Mouse (Mus musculus) heart, postnatal 14 days (tissue): Measurements from ENCODE around the gene Il6ra. TPM values are rescaled to one million over a fixed set of nuclear protein-coding genes. Genes with fewer than 3 reads are reported as not detected.

ENCODE experiments used
- DNase-seq, 2 experiments: peaks; one replicate each; pipeline ENCODE4 v3.0.0; 2021 to 2022
- intact Hi-C: fragments of 180-260 bp; cut with DNase I; formaldehyde crosslinking; loops from one replicate; pipeline ENCODE4 v1.15.1; 2025
- total RNA-seq, 2 experiments: library from RNA; stranded (reverse); gene quantifications; 2 replicates each; pipeline ENCODE4 v1.2.3; 2021

Gene Il6ra
- total RNA-seq, 2 experiments from 2014 or later = 4.9 to 5.5 TPM

DNA sequence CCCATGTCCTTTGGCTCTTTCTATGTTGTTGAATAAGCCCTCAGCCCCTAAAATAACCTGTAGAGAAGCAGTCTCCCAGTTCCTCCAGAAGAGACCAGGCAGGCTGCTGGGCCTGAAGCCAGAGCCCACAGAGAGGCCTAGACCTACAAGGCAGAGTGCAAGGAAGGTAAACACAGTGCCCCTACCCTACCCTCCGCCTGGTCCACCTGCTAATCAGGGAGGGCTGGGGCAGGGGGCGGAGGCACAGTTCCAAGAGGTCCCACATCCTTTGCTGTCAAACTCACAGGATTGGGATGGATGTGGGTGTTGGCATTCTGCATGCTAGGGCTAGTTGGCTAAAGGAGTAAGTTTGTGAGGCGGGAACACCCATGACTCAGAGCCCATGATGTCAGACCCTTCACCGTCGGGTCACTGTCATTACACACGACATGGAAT, 871 bp downstream of the Il6ra start:
- no peak for DNase-seq
- intact Hi-C loops = loop anchor here (2.0 to 5.0 kb wide), 2 partner anchors 35 to 51 kb away; no protein-coding TSS in a partner anchor

DNA sequence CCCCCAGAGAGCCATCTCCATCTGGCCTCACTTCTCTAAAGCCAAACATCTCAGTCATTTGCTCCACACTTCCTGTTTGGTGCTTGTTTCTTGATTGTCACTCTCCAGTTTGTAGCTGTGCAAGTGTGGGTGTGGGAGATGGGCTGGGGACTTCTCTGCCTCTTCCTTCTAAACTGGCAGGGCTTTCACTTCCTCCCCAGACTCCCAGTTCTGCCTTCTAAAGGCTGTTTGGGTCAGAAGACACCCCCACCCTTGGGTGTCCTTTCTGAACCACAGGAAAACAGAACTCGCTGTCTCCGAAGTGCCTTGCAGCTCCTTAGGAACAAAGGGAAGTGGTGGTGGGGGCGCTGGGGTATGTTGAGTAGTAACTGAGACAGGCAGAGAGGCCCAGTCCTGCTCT, 1.8 kb downstream of the Il6ra start:
- no peak for DNase-seq
- intact Hi-C loops = loop anchor here (5.0 kb wide), 1 partner anchor 34 kb away; no protein-coding TSS in a partner anchor

DNA sequence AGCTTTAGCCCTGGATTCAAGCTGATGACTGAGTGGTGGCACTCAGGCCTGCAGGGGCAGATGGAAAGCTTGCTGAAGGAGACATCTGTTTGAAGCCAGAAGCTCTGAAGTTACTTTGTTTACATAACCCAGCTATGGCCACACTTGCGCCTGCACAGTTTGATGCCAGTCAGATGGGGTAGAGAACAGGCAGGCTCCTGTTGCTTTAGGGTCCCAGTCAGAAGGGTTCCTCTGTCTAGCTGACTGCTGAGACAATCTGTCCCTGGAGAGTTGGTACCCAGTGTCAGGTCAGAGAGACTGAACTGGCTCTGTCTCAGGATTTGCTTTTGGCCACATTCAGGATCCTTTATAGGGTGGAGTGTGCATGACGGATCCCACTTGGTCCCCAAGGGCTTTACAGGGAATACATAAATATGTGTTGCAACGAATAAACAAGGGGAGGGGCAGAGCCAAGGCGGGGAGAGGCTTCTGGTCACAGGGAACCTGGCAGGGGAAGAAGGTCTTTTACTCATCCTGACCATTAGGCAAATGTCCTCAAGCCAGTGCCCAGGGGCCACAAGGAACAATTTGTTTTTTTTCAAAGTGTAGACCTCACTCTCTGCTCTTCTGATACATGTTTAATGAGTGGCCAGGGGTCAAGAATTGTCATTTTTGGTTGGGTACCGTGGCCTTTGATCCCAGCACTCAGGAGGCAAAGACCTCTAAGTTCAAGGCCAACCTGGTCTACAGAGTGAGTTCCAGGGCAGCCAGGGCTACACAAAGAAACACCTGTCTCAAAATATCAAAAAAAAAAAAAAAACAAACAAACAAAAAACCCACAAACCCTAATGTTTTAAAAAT, 3.1 kb downstream of the Il6ra start:
- intact Hi-C loops = loop anchor here (5.0 kb wide), 1 partner anchor 33 kb away; no protein-coding TSS in a partner anchor

DNA sequence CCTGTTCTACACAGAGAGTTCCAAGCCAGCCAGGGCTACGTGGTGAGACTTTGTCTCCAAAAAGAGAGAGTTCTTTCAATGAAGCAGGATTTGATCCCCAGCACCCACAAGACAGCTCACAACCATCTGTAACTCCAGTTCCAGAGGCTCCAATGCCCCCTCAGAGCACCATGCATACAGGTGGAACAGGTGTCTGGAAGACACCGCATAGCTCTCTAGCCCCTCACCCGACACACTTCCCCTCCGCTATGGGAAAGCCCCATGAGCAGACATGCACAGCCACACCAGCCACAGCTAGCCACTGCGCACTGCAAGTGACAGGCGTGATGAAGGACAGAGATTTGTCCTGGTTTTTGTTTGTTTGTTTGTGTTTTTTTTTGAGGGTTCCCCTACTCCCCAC, 4.2 kb downstream of the Il6ra start:
- intact Hi-C loops = no loop called here

More for the DNA sequence above, 3.1 kb downstream of the Il6ra start:
- no peak for DNase-seq

DNA sequence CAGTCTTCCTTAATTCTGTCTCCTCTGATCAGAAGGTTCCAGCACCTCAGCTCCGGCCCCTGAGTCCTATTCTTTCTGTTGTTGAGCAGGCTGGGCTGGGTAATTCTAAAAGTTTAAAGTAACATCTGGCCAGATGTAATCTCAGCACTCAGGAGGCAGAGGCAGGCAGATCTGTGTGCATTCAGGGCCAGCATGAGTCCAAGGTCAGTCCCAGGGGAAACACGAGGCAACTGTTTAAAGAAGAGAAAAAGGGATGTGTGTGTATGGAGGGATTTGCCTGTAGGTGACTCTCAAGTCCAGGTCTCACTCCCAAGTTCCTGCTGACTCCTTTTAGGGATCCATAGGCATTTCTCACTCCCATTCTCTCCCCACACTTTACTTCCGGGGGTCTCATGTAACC, 5.2 kb downstream of the Il6ra start:
- intact Hi-C loops = no loop called here
- no peak for DNase-seq

More for the DNA sequence above, 4.2 kb downstream of the Il6ra start:
- no peak for DNase-seq

DNA sequence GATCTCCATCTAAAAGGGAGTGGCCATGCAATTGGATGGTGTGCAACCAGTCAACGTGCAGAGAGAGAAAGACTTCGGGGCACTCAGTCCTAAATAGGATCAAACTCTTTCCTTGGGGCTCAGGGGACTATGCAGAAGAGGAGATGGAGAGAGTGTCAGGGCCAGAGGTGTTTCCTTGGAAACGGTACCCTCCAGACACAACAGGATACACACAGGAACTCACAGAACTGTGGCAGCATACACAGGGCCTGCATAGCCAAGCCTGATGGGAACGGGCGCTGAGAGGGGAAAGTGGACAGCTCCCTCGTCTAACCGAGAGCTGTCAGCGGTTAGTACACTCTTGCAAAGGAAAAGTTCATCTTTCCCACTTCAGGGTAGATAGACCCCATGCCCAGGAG, 13.5 kb downstream of the Il6ra start:
- no peak for DNase-seq
- intact Hi-C loops = no loop called here

DNA sequence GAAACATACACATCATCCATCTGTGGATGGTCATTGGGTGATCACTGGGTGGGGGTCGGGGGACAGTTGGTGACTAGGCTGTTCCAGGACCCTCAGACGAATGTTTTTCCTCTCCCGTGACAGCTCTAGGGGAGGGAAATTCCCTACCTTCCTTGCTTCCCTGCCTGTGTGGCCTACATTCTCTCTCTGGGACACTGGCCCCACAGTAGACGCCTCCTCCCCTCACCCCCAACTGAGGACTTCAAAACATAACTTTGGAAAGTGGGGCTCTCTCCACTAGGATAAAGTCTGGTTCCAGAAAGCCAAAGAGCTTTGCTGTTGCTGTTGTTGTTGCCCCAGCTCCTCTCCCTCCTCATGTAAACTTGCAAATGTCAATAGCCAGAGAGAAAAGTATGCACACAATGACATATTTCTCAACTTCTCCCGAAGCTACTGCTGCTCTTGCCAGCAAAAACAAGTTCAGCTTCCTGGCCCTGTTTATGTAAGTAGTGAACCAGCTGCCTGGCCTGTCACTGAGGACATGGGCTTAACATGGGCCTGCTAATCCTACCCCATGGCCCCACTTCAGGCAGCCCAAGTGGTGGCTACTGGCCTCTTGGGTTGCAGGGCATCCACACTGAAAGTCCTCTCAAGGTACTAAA, 14.0 kb downstream of the Il6ra start:
- peak; percentile 37 to 46 for DNase-seq
- intact Hi-C loops = no loop called here

DNA sequence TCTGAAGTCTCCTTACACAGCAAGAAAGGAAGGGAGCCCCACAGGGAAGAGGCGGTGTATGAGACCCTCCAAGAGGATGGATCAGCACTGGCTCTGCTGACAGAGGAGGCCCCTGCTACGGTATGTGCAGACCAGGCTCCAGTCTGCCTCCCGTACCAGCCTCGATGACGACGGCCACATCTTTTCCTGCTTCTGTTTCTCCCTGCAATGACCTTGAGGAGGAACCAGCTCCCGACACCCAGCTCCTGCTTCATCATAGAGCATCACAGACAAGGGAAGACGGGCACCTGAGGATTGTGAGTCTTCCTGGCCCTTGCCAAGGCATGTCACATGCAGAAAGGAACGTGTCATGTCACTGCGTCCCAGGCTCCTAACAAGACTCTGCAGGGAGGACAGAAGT, 15.0 kb downstream of the Il6ra start:
- intact Hi-C loops = no loop called here
- no peak for DNase-seq

DNA sequence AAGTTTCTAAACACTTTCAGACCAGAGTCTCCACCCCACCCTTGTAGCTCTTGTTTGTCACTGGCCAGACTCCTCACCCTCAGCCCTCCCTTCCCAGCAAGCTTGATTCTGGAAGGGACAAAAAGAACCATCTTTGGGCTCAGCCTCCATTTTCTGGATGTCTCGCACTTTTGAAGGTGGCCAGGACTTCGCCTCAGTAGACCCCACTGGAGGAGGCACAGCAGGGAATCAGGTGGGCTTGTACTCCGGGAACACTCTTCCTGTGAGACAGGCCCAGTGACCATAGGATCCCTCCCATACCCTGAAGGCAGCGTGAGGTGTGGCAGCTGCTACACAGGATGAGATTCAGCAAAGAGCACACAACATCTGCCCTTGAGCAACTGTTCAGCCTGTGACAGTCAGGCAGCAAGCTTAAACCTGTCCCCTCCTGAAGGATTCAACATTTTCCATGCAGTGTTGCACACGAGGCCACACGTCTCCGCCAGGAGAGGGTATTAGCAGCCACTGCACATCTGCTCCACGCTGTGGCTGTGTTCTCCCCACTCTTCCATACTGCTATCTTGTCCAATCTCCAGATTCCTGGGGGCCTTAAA, 15.7 kb downstream of the Il6ra start:
- DNase-seq = no peak
- intact Hi-C loops = no loop called here

DNA sequence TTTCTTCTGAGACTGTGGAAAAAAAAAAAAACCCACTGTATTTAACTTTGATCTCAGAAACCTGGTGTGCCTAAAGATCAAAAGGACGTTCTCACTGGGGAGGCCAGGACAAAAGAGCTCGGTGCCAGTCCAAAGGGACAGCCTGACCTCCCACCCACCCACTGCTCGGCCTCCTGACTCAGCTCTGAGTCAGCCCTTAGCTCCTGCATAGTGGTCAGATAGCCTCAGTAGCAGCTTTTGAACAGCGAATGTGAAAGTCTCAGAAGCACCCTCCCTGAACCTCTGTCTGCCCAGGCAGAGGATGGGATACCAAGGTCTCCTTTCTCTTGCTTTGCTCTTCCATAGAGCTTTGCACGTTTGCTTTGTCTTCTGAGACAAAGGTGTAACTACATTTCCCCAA, 16.4 kb downstream of the Il6ra start:
- intact Hi-C loops = no loop called here

DNA sequence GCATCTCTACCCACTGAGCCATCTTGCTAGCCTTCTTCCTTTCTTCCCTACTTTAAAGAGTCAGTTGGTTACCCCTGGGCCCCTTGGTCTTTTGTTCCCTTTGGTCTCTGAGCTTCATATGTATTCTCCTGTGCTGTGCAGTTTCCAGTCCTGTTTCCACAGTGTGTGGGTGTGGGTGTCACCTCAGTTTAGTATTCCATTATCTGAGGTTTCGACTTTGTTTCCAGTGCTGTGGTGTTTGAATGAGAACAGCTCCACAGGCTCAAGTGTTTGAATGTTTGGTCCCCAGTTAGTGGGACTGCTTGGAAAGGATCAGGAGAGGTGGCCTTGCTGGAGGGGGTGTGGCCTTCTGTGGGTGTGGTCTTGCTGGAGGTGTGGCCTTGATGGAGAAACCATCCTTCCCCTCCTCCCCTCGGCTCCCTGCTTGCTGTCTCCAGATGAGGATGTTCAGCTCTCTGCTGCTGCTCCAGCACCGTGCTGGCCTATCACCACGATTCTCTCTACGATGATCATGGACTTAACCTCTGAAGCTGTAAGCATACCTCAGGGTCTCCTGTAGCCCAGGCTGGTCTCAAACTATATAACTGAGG, 20.4 kb downstream of the Il6ra start:
- intact Hi-C loops = no loop called here
- DNase-seq = no peak

More for the DNA sequence above, 16.4 kb downstream of the Il6ra start:
- DNase-seq = no peak

DNA sequence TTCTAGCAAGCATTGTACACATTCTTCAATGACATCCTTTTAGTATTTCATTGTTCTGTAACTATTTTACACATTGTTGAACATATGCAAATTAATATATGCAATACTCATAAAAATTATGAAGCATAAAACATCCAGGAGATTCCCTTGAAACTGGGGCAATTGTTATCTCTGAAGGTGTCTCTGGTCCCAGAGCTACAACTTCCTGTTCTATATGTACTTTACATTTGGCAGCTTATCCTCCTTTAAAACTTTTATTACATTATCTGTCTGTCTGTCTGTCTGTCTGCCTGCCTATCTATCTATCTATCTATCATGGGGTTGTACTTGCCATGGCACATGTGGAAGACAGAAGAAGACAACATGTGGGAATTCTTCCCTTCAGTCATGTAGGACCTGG, 21.3 kb downstream of the Il6ra start:
- DNase-seq = no peak
- intact Hi-C loops = no loop called here

DNA sequence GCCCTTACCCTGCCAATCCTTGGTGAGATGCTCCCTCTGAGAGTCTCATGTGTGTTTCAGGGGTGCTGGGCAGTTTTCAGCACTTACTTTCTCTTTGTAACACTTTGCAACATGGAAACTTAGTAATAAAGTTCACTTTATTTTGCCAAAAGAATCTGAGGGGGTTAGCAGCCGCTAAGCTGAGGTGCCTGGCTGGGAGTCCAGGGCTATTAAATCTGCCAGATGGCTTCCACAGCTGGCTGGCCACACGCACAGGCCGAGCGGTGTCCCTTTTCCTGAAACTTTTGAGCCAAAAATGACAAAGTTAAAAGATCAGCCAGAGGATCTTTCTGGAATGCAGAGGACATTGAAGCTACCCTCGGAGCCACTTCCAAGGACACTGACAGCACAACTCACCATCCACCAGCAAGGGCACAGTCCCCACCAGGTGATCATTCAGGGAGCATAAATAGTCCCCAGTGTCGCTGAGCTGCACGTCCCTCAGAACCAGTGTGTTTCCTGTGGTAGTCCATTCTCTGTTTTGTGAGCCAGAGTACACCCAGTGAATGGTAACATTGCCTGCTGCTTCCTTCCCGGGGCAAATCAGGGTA, 23.1 kb downstream of the Il6ra start:
- intact Hi-C loops = no loop called here
- no peak for DNase-seq

DNA sequence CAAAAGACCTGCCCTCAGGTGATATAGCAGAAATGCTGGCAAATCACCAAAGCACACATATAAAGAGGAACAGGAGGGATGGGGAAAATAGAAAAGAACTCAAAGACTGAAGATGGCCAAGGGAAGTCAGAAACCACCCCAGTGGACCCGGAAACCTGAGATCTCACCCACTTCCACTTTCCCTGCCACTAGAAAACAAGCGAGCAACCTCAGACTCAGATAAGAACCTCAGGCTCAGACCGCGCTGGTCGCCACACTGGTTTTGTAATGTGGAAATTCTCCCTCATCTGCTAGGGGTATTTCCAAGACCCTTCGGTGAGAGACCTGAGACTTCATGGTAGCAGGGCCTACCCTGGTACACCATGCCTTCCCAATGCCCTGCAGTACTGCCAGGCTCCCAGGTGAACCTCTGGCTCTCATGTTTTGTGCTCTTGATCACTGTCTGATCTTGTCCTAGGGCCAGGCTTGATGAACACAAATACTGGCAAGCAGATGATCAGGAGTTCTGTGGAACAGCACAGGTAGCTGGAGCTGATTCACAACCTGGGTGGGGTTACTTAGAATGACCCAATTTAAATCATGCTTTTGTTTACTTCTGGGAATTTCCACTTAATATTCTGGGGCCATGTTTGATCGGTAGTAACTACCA, 25.3 kb downstream of the Il6ra start:
- DNase-seq = no peak

DNA sequence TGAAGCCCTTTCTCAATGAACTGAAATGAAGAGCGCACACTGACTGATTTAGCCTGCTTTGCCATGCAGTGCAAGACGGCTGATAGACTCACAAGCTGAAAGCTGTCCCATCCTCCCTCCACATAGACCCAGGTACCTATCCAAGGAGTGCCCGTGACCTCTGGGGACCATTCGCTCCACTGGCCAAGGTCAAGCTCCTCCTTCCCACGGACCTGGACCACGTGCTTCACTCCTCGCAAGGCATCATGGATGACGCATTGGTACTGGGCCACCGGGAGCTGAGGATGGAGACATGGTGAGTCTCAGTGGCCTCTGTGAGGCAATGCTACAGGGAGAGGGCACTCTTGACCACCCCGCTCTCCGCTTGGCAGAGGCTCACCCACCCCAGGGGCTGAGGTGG, 27.2 kb downstream of the Il6ra start:
- intact Hi-C loops = no loop called here
- no peak for DNase-seq

More for the DNA sequence above, 25.3 kb downstream of the Il6ra start:
- intact Hi-C loops = no loop called here

DNA sequence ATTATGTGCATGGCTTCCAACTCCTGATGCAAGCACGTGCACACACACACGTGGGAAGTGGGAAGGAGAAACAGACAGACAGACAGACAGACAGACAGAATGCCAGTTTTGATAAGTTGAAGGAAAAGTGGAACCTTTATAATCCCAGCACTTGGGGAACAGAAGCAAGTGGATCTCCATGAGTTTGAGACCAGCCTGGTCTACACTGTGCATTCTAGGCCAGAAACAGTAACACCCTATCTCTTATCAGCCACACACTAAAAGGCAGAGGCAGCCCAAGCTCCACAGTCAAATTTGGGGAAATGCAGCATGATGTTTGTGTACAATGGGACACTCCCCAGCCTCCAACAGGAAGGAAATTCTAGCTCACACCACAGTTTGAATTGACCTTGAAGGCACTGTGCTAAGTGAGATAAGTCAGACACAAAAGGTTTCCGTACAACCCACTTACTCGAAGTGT, 29.4 kb downstream of the Il6ra start:
- no peak for DNase-seq
- intact Hi-C loops = no loop called here

DNA sequence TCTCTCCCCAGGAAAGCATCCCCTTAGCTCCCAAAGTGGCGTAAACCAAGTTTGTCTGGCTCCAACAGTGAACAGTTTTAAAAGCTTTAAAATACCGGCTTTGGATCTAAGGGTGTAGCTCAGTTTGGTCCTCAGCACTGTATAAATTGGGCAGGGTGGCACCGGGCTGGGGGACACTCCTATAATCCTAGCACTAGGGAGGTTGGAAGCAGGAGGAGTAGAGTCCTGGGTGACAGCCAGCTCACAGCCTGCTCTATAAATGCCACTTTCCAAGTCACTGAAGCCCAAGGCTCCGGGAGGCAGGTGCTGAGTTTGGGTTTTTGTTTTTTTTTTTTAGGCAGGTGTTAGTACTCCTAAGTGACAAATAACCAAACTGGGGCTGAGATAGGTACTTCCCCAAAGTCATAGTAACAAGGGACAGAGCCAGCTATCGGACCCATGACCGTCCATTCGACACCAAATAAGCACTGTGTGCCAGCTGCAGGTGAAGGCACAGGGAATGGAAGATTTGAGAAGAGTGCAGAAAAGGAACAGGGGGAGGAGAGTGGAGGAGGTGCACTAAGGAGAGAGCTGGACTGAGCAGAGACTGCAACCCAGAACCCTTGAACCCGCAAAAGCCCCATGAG, 30.3 kb downstream of the Il6ra start:
- no peak for DNase-seq
- intact Hi-C loops = no loop called here

DNA sequence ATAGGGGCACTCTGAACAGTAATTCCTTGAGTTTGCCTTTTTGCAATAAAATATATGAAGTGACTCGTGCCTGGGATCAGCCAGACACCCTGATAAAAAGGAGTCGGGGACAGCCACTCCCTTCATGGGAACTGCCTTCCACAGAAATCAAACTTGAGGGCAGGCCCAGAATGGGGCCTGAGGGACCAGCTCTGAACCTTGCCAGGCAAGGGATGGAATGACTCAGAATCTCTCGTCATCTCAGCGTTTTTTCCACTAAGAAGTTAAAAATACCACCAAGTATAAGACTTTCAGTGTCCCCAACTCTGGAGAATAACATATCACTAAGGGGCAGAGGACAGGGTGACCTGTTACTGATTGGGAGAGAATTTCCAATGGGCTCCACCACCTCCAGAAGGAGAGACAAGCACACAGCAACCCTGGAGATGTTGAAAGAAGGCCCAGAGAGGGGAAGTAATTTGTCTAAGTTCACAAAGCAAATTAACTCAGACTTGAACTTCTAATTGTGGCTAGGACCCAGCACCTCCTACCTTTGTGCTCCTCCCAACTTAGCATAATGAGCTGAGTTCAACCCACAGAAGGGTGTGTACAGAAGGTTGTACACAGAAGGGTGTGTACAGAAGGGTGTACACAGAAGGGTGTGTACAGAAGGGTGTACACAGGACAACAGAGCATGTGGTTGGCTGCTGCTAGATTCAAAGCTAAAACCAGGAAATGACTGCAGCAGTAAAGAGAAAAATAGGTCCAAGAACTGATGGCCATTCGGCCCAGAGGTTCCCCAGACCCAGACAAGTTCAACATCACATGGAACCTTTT, 32.8 kb downstream of the Il6ra start:
- intact Hi-C loops = no loop called here
- no peak for DNase-seq

DNA sequence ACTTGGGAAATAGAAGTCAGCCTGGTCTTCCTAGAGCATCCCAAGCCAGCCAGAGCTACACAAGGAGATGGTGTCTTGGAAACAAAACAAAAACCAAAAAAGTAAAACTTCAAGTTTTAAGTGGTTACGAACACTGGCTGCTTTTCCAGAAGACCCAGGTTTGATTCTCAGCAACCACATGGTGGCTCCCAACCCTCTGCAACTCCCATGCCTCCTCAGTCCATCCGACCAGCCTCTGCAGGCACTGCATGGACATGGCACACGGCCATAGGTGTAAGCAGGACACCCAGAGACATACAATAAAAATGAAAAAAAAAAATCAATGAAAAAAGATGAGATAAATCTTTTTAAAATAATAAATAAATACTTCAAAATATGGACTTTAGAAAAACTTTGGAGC, 33.7 kb downstream of the Il6ra start:
- intact Hi-C loops = loop anchor here (5.0 kb wide), 1 partner anchor 33 kb away; the partner anchor contains the start of gene Il6ra
- no peak for DNase-seq
